Mouse (Mus musculus) embryo, embryonic 11 days (tissue): ENCODE data around the gene Hdac10.

Experiments used
- DNase-seq: peaks from one replicate; pipeline ENCODE4 v3.0.0-alpha.2; 2015

Gene Hdac10

GRCm38 (mm10) chr15:89122649-89123366 lies 5.7 kb downstream of the Hdac10 start, which contains the start of gene Tubgcp6:
Tubgcp6 (minus strand) TSS chr15:89123112.
- DNase-seq, result peak; percentile 97

GRCm38 (mm10) chr15:89118007-89118406 lies 10.5 kb downstream of the Hdac10 start:
- no peak for DNase-seq

GRCm38 (mm10) chr15:89110147-89110546 lies 18.4 kb downstream of the Hdac10 start:
- DNase-seq, result no peak

GRCm38 (mm10) chr15:89106976-89107375 lies 21.5 kb downstream of the Hdac10 start:
- DNase-seq, result no peak

GRCm38 (mm10) chr15:89106073-89106472 lies 22.4 kb downstream of the Hdac10 start:
- no peak for DNase-seq

- no peak for DNase-seq
These were observed 24.1 kb downstream of the Hdac10 start for GRCm38 (mm10) chr15:89104425-89104824.

GRCm38 (mm10) chr15:89103921-89104320 lies 24.6 kb downstream of the Hdac10 start:
- DNase-seq, result no peak

GRCm38 (mm10) chr15:89102646-89103045 lies 25.9 kb downstream of the Hdac10 start:
- DNase-seq, result peak; percentile 13

- no peak for DNase-seq
These were observed 27.7 kb downstream of the Hdac10 start for GRCm38 (mm10) chr15:89100823-89101222.

GRCm38 (mm10) chr15:89098616-89099015 lies 29.9 kb downstream of the Hdac10 start:
- no peak for DNase-seq

- no peak for DNase-seq
These were observed 31.1 kb downstream of the Hdac10 start for GRCm38 (mm10) chr15:89097450-89097849.

GRCm38 (mm10) chr15:89092181-89092580 lies 36.3 kb downstream of the Hdac10 start:
- no peak for DNase-seq

GRCm38 (mm10) chr15:89090662-89091061 lies 37.8 kb downstream of the Hdac10 start:
- no peak for DNase-seq

- DNase-seq, result no peak
These were observed 39.0 kb downstream of the Hdac10 start for GRCm38 (mm10) chr15:89089248-89090051.

- peak; percentile 94 for DNase-seq
These were observed 39.8 kb downstream of the Hdac10 start, which contains the start of gene Selenoo for GRCm38 (mm10) chr15:89088607-89089247. Selenoo (plus strand) TSS chr15:89089084.

- no peak for DNase-seq
These were observed 43.7 kb downstream of the Hdac10 start for GRCm38 (mm10) chr15:89084826-89085225.

- no peak for DNase-seq
These were observed 44.6 kb downstream of the Hdac10 start for GRCm38 (mm10) chr15:89083906-89084305.

GRCm38 (mm10) chr15:89078208-89078836 lies 50.2 kb downstream of the Hdac10 start:
- no peak for DNase-seq

GRCm38 (mm10) chr15:89076156-89076731 lies 52.3 kb downstream of the Hdac10 start:
- peak; percentile 62 for DNase-seq

GRCm38 (mm10) chr15:89075478-89076147 lies 52.9 kb downstream of the Hdac10 start:
- DNase-seq, result peak; percentile 97

- DNase-seq, result peak; percentile 34
These were observed 53.7 kb downstream of the Hdac10 start, which contains the start of gene Trabd for GRCm38 (mm10) chr15:89074613-89075477. Trabd (plus strand) TSS chr15:89075124.
